Mouse (Mus musculus): ENCODE data around the gene Ccdc125. TPM values are rescaled to one million over a fixed set of nuclear protein-coding genes. Genes with fewer than 3 reads are reported as not detected.

The Ccdc125 gene
- 4.9 and 6.3 TPM in 2 replicates for polyA plus RNA-seq (2016; fragmentation: Nextera tagmentation; extraction: Ambion mirVana)

GRCm38 (mm10) chr13:100669291-100670022, at the start of gene Ccdc125:
TSS of gene Ccdc125 (plus strand) at chr13:100669717.
- H3K4me2 ChIP-seq (replicated peaks): peak within 1 kb of the TSS; percentile 65
- H3K4me3 ChIP-seq: peak within 1 kb of the TSS; percentile 54
- H3K27me3 ChIP-seq: no peaks in the 10 kb centered on the region
- H3K36me3 ChIP-seq: peaks cover 9% of the 10 kb centered on the region
- under 1% methylated on average over 44 of the region's 44 CpGs for WGBS
- no peak within 1 kb of the TSS for H3K27ac ChIP-seq
- no peaks in the 10 kb centered on the region for H3K9me3 ChIP-seq
- peak within 1 kb of the TSS; percentile 58 for H3K9ac ChIP-seq
- peak; percentile 68 for ATAC-seq (ENCODE audit: insufficient number of reproducible peaks, insufficient read depth, low FRiP score, low TSS enrichment)
- no peaks in the 10 kb centered on the region for H3K4me1 ChIP-seq

GRCm38 (mm10) chr13:100622241-100622640, 47.3 kb upstream of the Ccdc125 start:
- H3K9me3 ChIP-seq: no peaks in the 10 kb centered on the region
- no peaks in the 10 kb centered on the region for H3K4me1 ChIP-seq
- 86% methylated on average over 4 of the region's 4 CpGs for WGBS
- H3K36me3 ChIP-seq: peaks cover 61% of the 10 kb centered on the region
- H3K27ac ChIP-seq: no peak overlapping the region
- no peak overlapping the region for H3K9ac ChIP-seq
- H3K27me3 ChIP-seq: peaks cover 5% of the 10 kb centered on the region
- no peak overlapping the region for H3K4me3 ChIP-seq
- no peak overlapping the region for H3K4me2 ChIP-seq (replicated peaks)
- no peak for ATAC-seq (ENCODE audit: insufficient number of reproducible peaks, insufficient read depth, low FRiP score, low TSS enrichment)

DNA sequence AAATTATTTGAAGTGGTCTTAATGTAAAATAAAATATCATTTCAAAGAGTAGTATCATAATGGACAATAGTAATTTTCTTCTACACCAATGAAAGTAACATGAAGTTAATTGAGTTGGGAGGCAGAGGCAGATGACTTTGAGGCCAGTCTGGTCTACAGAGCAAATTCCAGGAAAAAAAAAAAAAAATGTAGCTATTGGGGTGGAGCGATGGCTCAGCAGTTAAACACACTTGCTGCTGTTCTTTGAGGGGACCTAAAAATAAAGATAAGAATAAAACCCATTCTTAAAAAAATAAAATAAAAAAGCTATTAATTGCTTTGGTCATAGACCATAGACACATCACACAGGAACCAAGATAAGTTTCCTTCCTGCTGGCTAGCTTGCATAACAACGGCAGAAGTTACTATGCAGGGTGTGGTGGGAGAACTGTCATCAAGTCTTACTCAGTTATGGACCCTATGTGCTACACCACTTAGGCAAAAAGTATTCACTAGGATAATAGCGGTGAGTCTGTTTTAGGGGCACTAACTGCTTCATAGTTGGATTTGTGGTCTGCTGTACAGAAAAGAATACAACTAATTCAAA, 35.3 kb upstream of the Ccdc125 start:
- no peak overlapping the region for H3K4me2 ChIP-seq (replicated peaks)
- H3K9ac ChIP-seq: no peak overlapping the region
- H3K27ac ChIP-seq: no peak overlapping the region
- no peaks in the 10 kb centered on the region for H3K9me3 ChIP-seq
- H3K4me3 ChIP-seq: no peak overlapping the region
- H3K4me1 ChIP-seq: no peaks in the 10 kb centered on the region
- no peaks in the 10 kb centered on the region for H3K27me3 ChIP-seq
- 90% methylated on average over 3 of the region's 3 CpGs for WGBS
- H3K36me3 ChIP-seq: peaks cover 58% of the 10 kb centered on the region
- no peak for ATAC-seq (ENCODE audit: insufficient number of reproducible peaks, insufficient read depth, low FRiP score, low TSS enrichment)

- WGBS: 94% methylated on average over 4 of the region's 4 CpGs
- Histone ChIP-seq H3K27me3 (no peaks in the 10 kb centered on the region), H3K9me3 (no peaks in the 10 kb centered on the region), H3K4me3 (no peak overlapping the region), H3K27ac (no peak overlapping the region), H3K4me2 (replicated peaks) (no peak overlapping the region), H3K36me3 (peaks cover 70% of the 10 kb centered on the region), H3K4me1 (no peaks in the 10 kb centered on the region), H3K9ac (no peak overlapping the region)
- ATAC-seq (ENCODE audit: insufficient number of reproducible peaks, insufficient read depth, low FRiP score, low TSS enrichment): no peak
Observed at GRCm38 (mm10) chr13:100642471-100643209, 26.9 kb upstream of the Ccdc125 start.

- Histone ChIP-seq H3K27ac (no peak overlapping the region), H3K9me3 (no peaks in the 10 kb centered on the region), H3K4me2 (replicated peaks) (no peak overlapping the region), H3K4me3 (no peak overlapping the region), H3K9ac (no peak overlapping the region), H3K27me3 (no peaks in the 10 kb centered on the region), H3K4me1 (peaks cover 7% of the 10 kb centered on the region), H3K36me3 (peaks cover 33% of the 10 kb centered on the region)
- WGBS: 95% methylated on average over 8 of the region's 8 CpGs
- no peak for ATAC-seq (ENCODE audit: insufficient number of reproducible peaks, insufficient read depth, low FRiP score, low TSS enrichment)
Observed at GRCm38 (mm10) chr13:100648223-100648622, 21.3 kb upstream of the Ccdc125 start.

DNA sequence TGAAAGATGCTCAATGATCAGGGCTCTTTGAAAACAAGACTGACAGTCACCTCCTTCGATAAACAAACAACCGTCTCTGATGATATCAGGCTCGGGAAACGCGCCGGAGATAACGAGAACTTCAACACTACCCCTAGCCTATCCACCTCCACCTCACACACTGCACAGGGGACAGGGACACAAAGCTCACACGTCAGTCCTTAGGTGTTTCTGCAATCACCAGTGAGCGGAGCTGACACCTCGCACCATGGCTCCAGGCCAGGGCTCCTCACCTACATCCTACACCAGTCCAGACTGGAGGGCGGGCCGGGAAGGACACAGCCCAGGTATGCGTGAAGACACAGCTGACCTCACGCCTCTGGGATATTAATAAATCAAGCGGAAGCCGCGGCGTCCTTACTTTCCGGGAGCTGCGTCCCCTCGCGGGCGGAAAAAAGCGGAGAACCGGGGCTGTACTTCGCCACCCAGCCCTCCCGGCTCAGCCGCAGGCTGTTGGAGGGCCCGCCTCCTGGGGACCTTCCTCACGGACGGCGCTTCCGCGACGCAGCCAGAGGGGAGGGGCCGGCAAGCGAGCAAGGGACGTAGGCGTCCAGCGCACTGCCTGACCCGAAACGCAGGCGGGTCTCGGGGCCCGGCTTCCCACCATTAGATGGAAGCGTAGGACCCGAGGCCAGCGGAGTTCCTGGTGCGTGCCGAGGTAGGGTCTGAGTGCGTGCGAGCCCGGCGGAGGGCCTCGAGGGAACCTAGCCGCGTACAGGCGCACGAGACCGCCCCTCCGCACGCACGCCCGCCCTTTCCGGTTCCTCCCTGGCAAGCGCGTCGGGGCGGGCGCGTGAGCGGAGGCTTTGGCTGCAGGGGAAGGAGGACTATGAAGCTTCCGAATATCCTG, 18.7 kb upstream of the Ccdc125 start, which contains the start of the genes Ak6 and Rad17:
Gene Ak6 (plus strand): TSS at position 430 of the 889 bp plus-strand sequence.
Gene Rad17 (minus strand): TSS at position 502 of the 889 bp plus-strand sequence.
- WGBS: under 1% methylated on average over 72 of the region's 73 CpGs
- Histone ChIP-seq H3K4me1 (peaks cover 7% of the 10 kb centered on the region), H3K36me3 (peaks cover 15% of the 10 kb centered on the region), H3K9me3 (no peaks in the 10 kb centered on the region), H3K4me3 (peak within 1 kb of the TSS; percentile 88), H3K27me3 (no peaks in the 10 kb centered on the region), H3K9ac (peak within 1 kb of the TSS; percentile 94), H3K27ac (peak within 1 kb of the TSS; percentile 90), H3K4me2 (replicated peaks) (peak within 1 kb of the TSS; percentile 89)
- peak; percentile 94 for ATAC-seq (ENCODE audit: insufficient number of reproducible peaks, insufficient read depth, low FRiP score, low TSS enrichment)

DNA sequence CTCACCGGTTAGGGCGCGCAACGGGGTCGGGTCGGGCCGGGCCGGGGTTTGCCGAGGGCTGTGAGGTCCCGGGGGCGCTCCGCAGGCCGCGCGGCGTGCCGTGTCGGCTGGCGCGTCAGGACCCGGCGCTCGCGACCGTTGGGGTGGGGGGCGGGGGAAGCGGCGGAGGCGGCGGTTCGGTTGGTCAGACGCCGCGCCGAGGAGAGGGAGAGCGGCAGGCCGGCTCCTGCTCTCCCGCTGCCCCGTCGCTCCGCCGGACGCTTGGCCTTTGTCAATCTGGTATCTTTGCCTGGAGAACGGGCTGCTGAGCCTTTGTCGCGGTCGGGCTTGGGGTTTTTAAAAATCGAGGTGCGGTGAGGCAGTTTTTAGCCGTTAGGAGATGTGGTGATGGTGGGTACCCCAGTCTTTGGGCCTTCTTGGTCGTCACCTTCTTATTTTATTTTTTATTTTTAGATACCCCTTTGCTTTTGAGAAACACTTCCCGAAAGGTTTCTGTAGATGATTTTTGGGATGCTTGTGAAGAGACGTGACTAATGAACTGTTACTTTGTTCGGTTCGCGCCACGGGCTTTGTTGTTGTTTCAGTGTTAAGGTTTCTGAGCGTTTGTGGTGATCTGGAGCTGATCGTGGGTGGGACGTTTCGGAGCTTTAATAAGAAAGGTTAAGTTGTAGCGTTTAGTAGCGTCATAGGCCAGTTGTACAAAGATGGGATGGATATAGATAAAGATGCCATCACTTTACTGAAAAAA, 17.9 kb upstream of the Ccdc125 start, which contains the start of gene Taf9:
Gene Taf9 (plus strand): TSS at position 141 of the 748 bp plus-strand sequence.
- no peaks in the 10 kb centered on the region for H3K9me3 ChIP-seq
- ATAC-seq (ENCODE audit: insufficient number of reproducible peaks, insufficient read depth, low FRiP score, low TSS enrichment): no peak; the same call in 1 of the 2 replicates

GRCm38 (mm10) chr13:100658091-100658490, 11.4 kb upstream of the Ccdc125 start:
- H3K36me3 ChIP-seq: 0 out of 2 replicates have a peak, but pooled peaks cover 6% of the 10 kb centered on the region
- H3K4me2 ChIP-seq (replicated peaks): no peak overlapping the region
- no peak overlapping the region for H3K27ac ChIP-seq
- no peak overlapping the region for H3K4me3 ChIP-seq
- no peaks in the 10 kb centered on the region for H3K9me3 ChIP-seq
- no peak for ATAC-seq (ENCODE audit: insufficient number of reproducible peaks, insufficient read depth, low FRiP score, low TSS enrichment)
- no peak overlapping the region for H3K9ac ChIP-seq
- 92% methylated on average over 5 of the region's 5 CpGs for WGBS
- H3K27me3 ChIP-seq: no peaks in the 10 kb centered on the region
- H3K4me1 ChIP-seq: no peaks in the 10 kb centered on the region

More for the DNA sequence above, 17.9 kb upstream of the Ccdc125 start, which contains the start of gene Taf9:
- Histone ChIP-seq H3K27me3 (no peaks in the 10 kb centered on the region), H3K27ac (peak within 1 kb of the TSS; percentile 90), H3K4me1 (peaks cover 7% of the 10 kb centered on the region), H3K4me2 (replicated peaks) (peak within 1 kb of the TSS; percentile 89), H3K4me3 (peak within 1 kb of the TSS; percentile 88), H3K36me3 (peaks cover 9% of the 10 kb centered on the region; the same call in 1 of the 2 replicates), H3K9ac (peak within 1 kb of the TSS; percentile 94)
- WGBS: under 1% methylated on average over 62 of the region's 63 CpGs

DNA sequence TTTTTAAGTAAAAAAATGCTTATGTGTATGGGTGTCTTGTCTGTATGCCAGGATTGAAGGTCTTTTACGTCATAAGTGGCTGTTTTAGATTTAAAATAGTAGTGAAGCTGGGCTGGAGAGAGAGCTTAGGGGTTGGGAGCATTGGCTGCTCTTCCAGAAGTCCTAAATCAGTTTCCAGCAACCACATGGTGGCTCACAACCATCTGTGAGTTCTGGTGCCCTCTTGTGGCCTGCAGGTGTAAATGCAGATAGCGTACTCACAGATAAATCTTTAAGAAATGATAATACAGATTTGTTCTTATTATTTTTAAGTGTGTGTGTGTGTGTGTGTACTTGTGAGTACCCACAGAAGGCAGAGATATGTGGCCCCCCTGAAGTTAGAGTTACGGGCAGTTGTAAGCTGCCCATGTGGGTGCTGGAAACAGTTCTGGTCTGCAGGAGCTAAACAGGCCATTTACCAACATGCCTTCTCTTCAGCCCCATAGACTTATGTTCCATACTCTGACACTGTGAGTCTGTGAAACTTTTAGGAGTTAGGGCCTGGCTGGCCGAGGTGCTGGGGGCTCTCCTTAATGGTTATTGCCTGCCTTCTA, 9.6 kb upstream of the Ccdc125 start:
- 0 out of 2 replicates have a peak, but pooled peaks cover 6% of the 10 kb centered on the region for H3K36me3 ChIP-seq
- H3K4me3 ChIP-seq: no peak overlapping the region
- ATAC-seq (ENCODE audit: insufficient number of reproducible peaks, insufficient read depth, low FRiP score, low TSS enrichment): no peak
- no peaks in the 10 kb centered on the region for H3K4me1 ChIP-seq
- no peaks in the 10 kb centered on the region for H3K9me3 ChIP-seq
- no peak overlapping the region for H3K4me2 ChIP-seq (replicated peaks)
- H3K9ac ChIP-seq: no peak overlapping the region
- no peak overlapping the region for H3K27ac ChIP-seq
- WGBS: 47% methylated on average over 4 of the region's 4 CpGs
- no peaks in the 10 kb centered on the region for H3K27me3 ChIP-seq

GRCm38 (mm10) chr13:100670181-100670741, 744 bp downstream of the Ccdc125 start:
- Histone ChIP-seq H3K9me3 (no peaks in the 10 kb centered on the region), H3K36me3 (peaks cover 9% of the 10 kb centered on the region), H3K27ac (no peak overlapping the region), H3K9ac (no peak overlapping the region), H3K4me2 (replicated peaks) (peak overlapping the region; percentile 65), H3K4me1 (no peaks in the 10 kb centered on the region), H3K27me3 (no peaks in the 10 kb centered on the region), H3K4me3 (peak overlapping the region; percentile 54)
- 54% methylated on average over 9 of the region's 9 CpGs for WGBS
- ATAC-seq (ENCODE audit: insufficient number of reproducible peaks, insufficient read depth, low FRiP score, low TSS enrichment): no peak
